Mouse (Mus musculus) layer of hippocampus, postnatal 14 days (tissue): ENCODE data around the gene Slc40a1. TPM values are rescaled to one million over a fixed set of nuclear protein-coding genes. Genes with fewer than 3 reads are reported as not detected.

Experiments used
- total RNA-seq, 2 experiments: library from RNA; stranded (reverse); gene quantifications; 2 replicates each; pipeline ENCODE4 v1.2.3; 2021

Gene Slc40a1
- total RNA-seq, 2 experiments from 2014 or later, result 14.9 to 15.9 TPM

Other genes starting within 250 kb of the Slc40a1 start
- 10 to 100 TPM; 37.2 to 39.7 TPM for gene Wdr75, start 131.4 kb downstream of the Slc40a1 start, total RNA-seq
- gene Gm5269, start 36.2 kb downstream of the Slc40a1 start, total RNA-seq, result not detected
- 1 to 10 TPM; 1.7 to 2.8 TPM for gene Dnah7b, start 139.8 kb upstream of the Slc40a1 start, total RNA-seq